7 mouse cellular contexts compared by ENCODE assay signal in genomic region chr10:120751295-120751722, GRCm38 (mm10).
DNase-seq lines count a peak whose midpoint lies in the region; ATAC-seq lines count a peak whose summit lies in the region.

No protein-coding gene starts in this region.

- H3K27ac ChIP-seq in embryonic facial prominence, embryonic 10.5 days (replicated peaks): peak overlapping the region; percentile 65
- H3K27ac ChIP-seq in heart, embryonic 16.5 days (ENCODE audit: low read length): peak overlapping the region; percentile 86
- H3K27ac ChIP-seq in limb, embryonic 10.5 days: peak overlapping the region; percentile 77

- no peak overlapping the region for H3K9ac ChIP-seq in heart, embryonic 16.5 days (ENCODE audit: low read length)

- peak; percentile 52 for DNase-seq in urinary bladder, postnatal 14 days (ENCODE audit: low spot score)
- no peak for DNase-seq in urinary bladder, adult 18-20 months (ENCODE audit: low spot score in 2 of 2)
- DNase-seq in embryonic facial prominence, embryonic 10.5 days (ENCODE audit: low spot score): no peak
- DNase-seq in limb, embryonic 10.5 days (ENCODE audit: low spot score): no peak
- peak; percentile 44 for DNase-seq in right cerebral cortex, postnatal 4 days
- no peak for DNase-seq in thymus, postnatal 10 days (ENCODE audit: low spot score in 2 of 2)

- H3K36me3 ChIP-seq in embryonic facial prominence, embryonic 10.5 days (replicated peaks): no peaks in the 10 kb centered on the region
- no peaks in the 10 kb centered on the region for H3K36me3 ChIP-seq in heart, embryonic 16.5 days (ENCODE audit: control insufficient read depth, insufficient read depth)
- no peaks in the 10 kb centered on the region for H3K36me3 ChIP-seq in limb, embryonic 10.5 days

- H3K4me1 ChIP-seq in embryonic facial prominence, embryonic 10.5 days: peaks cover 14% of the 10 kb centered on the region
- H3K4me1 ChIP-seq in heart, embryonic 16.5 days (ENCODE audit: control insufficient read depth, insufficient read depth, low read length): peaks cover 14% of the 10 kb centered on the region
- peaks cover 32% of the 10 kb centered on the region for H3K4me1 ChIP-seq in limb, embryonic 10.5 days

- peak; percentile 86 for ATAC-seq in heart, embryonic 16.5 days (replicated peaks; ENCODE audit: extremely low read depth, insufficient read depth, low FRiP score)

- peak overlapping the region; percentile 35 for H3K4me2 ChIP-seq in heart, embryonic 16.5 days (ENCODE audit: low read depth, low read length)

- 82% methylated on average over 11 of the region's 11 CpGs for whole genome bisulfite sequencing in embryonic facial prominence, embryonic 10.5 days
- WGBS in heart, embryonic 16.5 days: 18% methylated on average over 11 of the region's 11 CpGs
- 76% methylated on average over 11 of the region's 11 CpGs for WGBS in limb, embryonic 10.5 days

- H3K9me3 ChIP-seq in embryonic facial prominence, embryonic 10.5 days: peaks cover 4% of the 10 kb centered on the region; the same call in 1 of the 2 replicates
- H3K9me3 ChIP-seq in heart, embryonic 16.5 days (replicated peaks; ENCODE audit: control insufficient read depth, low read length): no peaks in the 10 kb centered on the region; the same call in 1 of the 2 replicates
- no peaks in the 10 kb centered on the region for H3K9me3 ChIP-seq in limb, embryonic 10.5 days (replicated peaks)

- H3K27me3 ChIP-seq in embryonic facial prominence, embryonic 10.5 days (replicated peaks; ENCODE audit: low read depth, poor library complexity, severe bottlenecking): no peaks in the 10 kb centered on the region; the same call in 1 of the 2 replicates
- no peaks in the 10 kb centered on the region for H3K27me3 ChIP-seq in heart, embryonic 16.5 days (ENCODE audit: control insufficient read depth, insufficient read depth, low read length)
- no peaks in the 10 kb centered on the region for H3K27me3 ChIP-seq in limb, embryonic 10.5 days (ENCODE audit: low read depth, poor library complexity, severe bottlenecking)

- no peak overlapping the region for H3K4me3 ChIP-seq in embryonic facial prominence, embryonic 10.5 days
- H3K4me3 ChIP-seq in heart, embryonic 16.5 days (ENCODE audit: low read length): no peak overlapping the region
- H3K4me3 ChIP-seq in limb, embryonic 10.5 days: no peak overlapping the region

Comparison
In these comparisons a context has a peak if more than half of its experiments do, and no peak if none do; other contexts are left out.
1. DNase-seq: peak in urinary bladder, postnatal 14 days (single experiment) and right cerebral cortex, postnatal 4 days (single experiment); none in urinary bladder, adult 18-20 months (0 of 2), embryonic facial prominence, embryonic 10.5 days (single experiment), limb, embryonic 10.5 days (single experiment) and thymus, postnatal 10 days (0 of 2).
2. Peak in every context shown above with its lines, with median percentiles within 50 percentile points of each other: H3K27ac ChIP-seq.